Mouse (Mus musculus) stomach, embryonic 15.5 days (tissue): Measurements from ENCODE around the gene Tcaim. TPM values are rescaled to one million over a fixed set of nuclear protein-coding genes. Genes with fewer than 3 reads are reported as not detected.
"Not testable (repeated sequence)": the region's sequence is repeated elsewhere in the genome, so short reads cannot be mapped to it uniquely, and the experiment has no call there.

Experiments used
- ATAC-seq: fragments of 200-750 bp; cut with Nextera tagmentation; 2 replicates; pipeline ENCODE4 v1.8.0; 2017; ENCODE audit warnings: low read depth, moderate number of reproducible peaks, moderate TSS enrichment; ENCODE audit not compliant: insufficient read depth, low FRiP score
- H3K27ac ChIP-seq: fragments of 300-500 bp; sonication (generic); 2 replicates; pipeline ENCODE4 v1.5.1; 2015; ENCODE audit warnings: mild to moderate bottlenecking, inconsistent platforms
- H3K27me3 ChIP-seq: fragments of 300-500 bp; sonication (generic); replicated peaks from 2 replicates; pipeline ENCODE4 v1.6.1; 2015; ENCODE audit warnings: inconsistent platforms
- H3K36me3 ChIP-seq: fragments of 300-500 bp; sonication (generic); 2 replicates; pipeline ENCODE4 v1.6.1; 2015; ENCODE audit warnings: inconsistent platforms
- H3K4me1 ChIP-seq: fragments of 300-500 bp; sonication (generic); 2 replicates; pipeline ENCODE4 v1.6.1; 2015; ENCODE audit warnings: inconsistent platforms
- H3K4me2 ChIP-seq: fragments of 300-500 bp; sonication (generic); 2 replicates; pipeline ENCODE4 v1.6.1; 2015; ENCODE audit warnings: mild to moderate bottlenecking, inconsistent platforms
- H3K4me3 ChIP-seq: fragments of 300-500 bp; sonication (generic); replicated peaks from 2 replicates; pipeline ENCODE4 v1.5.1; 2015; ENCODE audit warnings: inconsistent platforms
- H3K9ac ChIP-seq: fragments of 300-500 bp; sonication (generic); 2 replicates; pipeline ENCODE4 v1.6.1; 2015; ENCODE audit warnings: inconsistent platforms
- H3K9me3 ChIP-seq: fragments of 300-500 bp; sonication (generic); 2 replicates; pipeline ENCODE4 v1.6.1; 2016; ENCODE audit warnings: inconsistent platforms
- whole genome bisulfite sequencing: fragments of 180-500 bp; shearing (Covaris S2); methylation state at CpG from one replicate; pipeline ENCODE4 v1.1.7; 2015; 5-methylcytosine and 5-hydroxymethylcytosine counted together
- polyA plus RNA-seq: library from polyadenylated mRNA; unstranded; fragments of >200 nt; fragmentation: Nextera tagmentation; extraction: Ambion mirVana; gene quantifications from 2 replicates; pipeline ENCODE4 v1.2.1, GENCODE M21; 2015

The Tcaim gene
- polyA plus RNA-seq, 1 experiment from 2014 or later, result 6.2 TPM

- Histone ChIP-seq H3K27ac (no peak overlapping the region), H3K27me3 (no peaks in the 10 kb centered on the region), H3K36me3 (peaks cover 8% of the 10 kb centered on the region), H3K9ac (no peak overlapping the region), H3K4me3 (no peak overlapping the region), H3K4me1 (no peaks in the 10 kb centered on the region), H3K4me2 (no peak overlapping the region), H3K9me3 (no peaks in the 10 kb centered on the region)
- no peak for ATAC-seq
- 79% methylated on average over 4 of the region's 4 CpGs for WGBS
These were observed 21.4 kb downstream of the Tcaim start for GRCm38 (mm10) chr9:122826743-122827142.

- Histone ChIP-seq H3K4me3 (no peak overlapping the region), H3K27ac (no peak overlapping the region), H3K36me3 (peaks cover under 1% of the 10 kb centered on the region), H3K4me1 (no peaks in the 10 kb centered on the region), H3K9me3 (no peaks in the 10 kb centered on the region), H3K4me2 (no peak overlapping the region), H3K27me3 (no peaks in the 10 kb centered on the region), H3K9ac (no peak overlapping the region)
- 66% methylated on average over 4 of the region's 4 CpGs for WGBS
- ATAC-seq, result no peak
These were observed 24.6 kb downstream of the Tcaim start for GRCm38 (mm10) chr9:122829826-122830380.

DNA sequence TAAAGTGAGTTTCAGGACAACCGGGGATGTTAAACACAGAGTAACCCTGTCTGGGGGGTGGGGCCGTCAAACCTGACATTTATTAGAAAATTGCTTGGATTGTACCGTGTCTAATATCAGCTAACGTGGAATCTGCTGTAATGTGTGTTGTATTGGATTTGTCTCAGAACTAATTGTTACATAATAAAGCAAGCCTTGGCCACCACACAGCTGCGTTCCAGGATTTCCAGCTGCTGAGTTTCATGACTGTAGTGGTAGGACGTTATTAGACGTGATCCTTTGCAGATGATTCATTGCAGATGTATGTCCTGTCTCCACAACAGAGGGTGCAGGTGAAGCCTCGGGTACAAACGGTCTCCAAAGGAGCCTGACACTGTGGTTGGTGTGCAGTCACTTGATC, 30.8 kb downstream of the Tcaim start:
- 0 out of 2 replicates have a peak, but pooled peaks cover 5% of the 10 kb centered on the region for H3K4me1 ChIP-seq
- no peaks in the 10 kb centered on the region for H3K27me3 ChIP-seq
- H3K4me2 ChIP-seq, result no peak overlapping the region
- no peaks in the 10 kb centered on the region for H3K36me3 ChIP-seq
- no peaks in the 10 kb centered on the region for H3K9me3 ChIP-seq
- H3K27ac ChIP-seq, result peak overlapping the region; percentile 51
- WGBS, result 60% methylated on average over 9 of the region's 9 CpGs
- no peak overlapping the region for H3K4me3 ChIP-seq
- H3K9ac ChIP-seq, result no peak overlapping the region
- ATAC-seq, result no peak

GRCm38 (mm10) chr9:122836790-122837189, 31.5 kb downstream of the Tcaim start:
- ATAC-seq, result peak; percentile 83
- WGBS, result 28% methylated on average over 6 of the region's 6 CpGs
- Histone ChIP-seq H3K4me3 (no peak overlapping the region), H3K36me3 (no peaks in the 10 kb centered on the region), H3K4me2 (no peak overlapping the region), H3K9ac (no peak overlapping the region), H3K9me3 (no peaks in the 10 kb centered on the region), H3K27ac (peak overlapping the region; percentile 51), H3K4me1 (0 out of 2 replicates have a peak, but pooled peaks cover 5% of the 10 kb centered on the region), H3K27me3 (no peaks in the 10 kb centered on the region)

GRCm38 (mm10) chr9:122837216-122837615, 31.9 kb downstream of the Tcaim start:
- H3K9me3 ChIP-seq, result no peaks in the 10 kb centered on the region
- H3K4me1 ChIP-seq, result 0 out of 2 replicates have a peak, but pooled peaks cover 5% of the 10 kb centered on the region
- peak overlapping the region; percentile 51 for H3K27ac ChIP-seq
- no peaks in the 10 kb centered on the region for H3K36me3 ChIP-seq
- 69% methylated on average over 4 of the region's 4 CpGs for WGBS
- H3K27me3 ChIP-seq, result no peaks in the 10 kb centered on the region
- H3K4me3 ChIP-seq, result no peak overlapping the region
- H3K9ac ChIP-seq, result no peak overlapping the region
- peak; percentile 43; the same call in 1 of the 2 replicates for ATAC-seq
- no peak overlapping the region for H3K4me2 ChIP-seq

GRCm38 (mm10) chr9:122837680-122838079, 32.3 kb downstream of the Tcaim start:
- Histone ChIP-seq H3K4me3 (no peak overlapping the region), H3K27me3 (no peaks in the 10 kb centered on the region), H3K4me1 (0 out of 2 replicates have a peak, but pooled peaks cover 5% of the 10 kb centered on the region), H3K9me3 (no peaks in the 10 kb centered on the region), H3K27ac (0 out of 2 replicates have a peak overlapping the region, but pooled peaks have one; percentile 51), H3K4me2 (no peak overlapping the region), H3K36me3 (no peaks in the 10 kb centered on the region), H3K9ac (no peak overlapping the region)
- peak; percentile 83 for ATAC-seq
- 24% methylated on average over 16 of the region's 16 CpGs for WGBS

- no peak; the same call in 1 of the 2 replicates for ATAC-seq
- WGBS, result 69% methylated on average over 3 of the region's 3 CpGs
These were observed 38.4 kb downstream of the Tcaim start, which contains the start of gene Gm35549 for GRCm38 (mm10) chr9:122843760-122844159. Gm35549 (minus strand) TSS chr9:122844035.

GRCm38 (mm10) chr9:122845621-122846020, 40.3 kb downstream of the Tcaim start:
- no peak for ATAC-seq
- Histone ChIP-seq H3K27ac (no peak overlapping the region), H3K4me3 (no peak overlapping the region), H3K4me2 (no peak overlapping the region), H3K36me3 (peaks cover 20% of the 10 kb centered on the region), H3K27me3 (no peaks in the 10 kb centered on the region), H3K9me3 (no peaks in the 10 kb centered on the region), H3K4me1 (no peaks in the 10 kb centered on the region), H3K9ac (no peak overlapping the region)
- 77% methylated on average over 3 of the region's 3 CpGs for WGBS

More at GRCm38 (mm10) chr9:122843760-122844159, 38.4 kb downstream of the Tcaim start, which contains the start of gene Gm35549:
- Histone ChIP-seq H3K9me3 (no peaks in the 10 kb centered on the region), H3K27ac (no peak within 1 kb of the TSS), H3K9ac (no peak within 1 kb of the TSS), H3K4me1 (no peaks in the 10 kb centered on the region), H3K27me3 (no peaks in the 10 kb centered on the region), H3K4me2 (no peak within 1 kb of the TSS), H3K4me3 (no peak within 1 kb of the TSS), H3K36me3 (peaks cover 5% of the 10 kb centered on the region; the same call in 1 of the 2 replicates)

DNA sequence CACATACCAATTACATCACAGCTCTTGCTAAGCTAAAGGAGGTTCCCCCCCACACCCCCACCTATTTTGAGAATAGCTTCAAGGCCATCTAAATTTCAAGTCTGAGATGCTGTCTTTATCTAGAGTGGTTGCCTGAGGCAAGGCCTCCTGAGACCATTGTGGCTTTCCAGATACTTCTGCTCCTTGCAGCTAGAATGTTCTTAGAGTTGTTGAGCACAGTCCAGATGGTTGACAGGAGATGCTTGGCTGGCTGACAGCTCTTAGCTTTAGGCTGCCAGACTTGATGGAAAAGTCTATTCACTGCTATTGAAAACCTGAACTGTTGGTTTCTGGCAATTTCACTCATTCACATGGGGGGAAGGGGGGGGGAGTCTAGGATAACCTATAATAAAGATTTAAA, 40.8 kb downstream of the Tcaim start:
- no peak overlapping the region for H3K4me3 ChIP-seq
- H3K27ac ChIP-seq, result no peak overlapping the region
- no peaks in the 10 kb centered on the region for H3K9me3 ChIP-seq
- H3K9ac ChIP-seq, result no peak overlapping the region
- no peak for ATAC-seq
- no peaks in the 10 kb centered on the region for H3K27me3 ChIP-seq
- H3K4me2 ChIP-seq, result no peak overlapping the region
- H3K4me1 ChIP-seq, result no peaks in the 10 kb centered on the region
- H3K36me3 ChIP-seq, result peaks cover 25% of the 10 kb centered on the region

- not testable (repeated sequence) for H3K27me3 ChIP-seq, ATAC-seq, H3K4me2 ChIP-seq, H3K4me1 ChIP-seq, H3K9ac ChIP-seq, H3K4me3 ChIP-seq, H3K9me3 ChIP-seq, H3K27ac ChIP-seq
- 78% methylated on average over 7 of the region's 8 CpGs for WGBS
- H3K36me3 ChIP-seq, result peaks cover 42% of the 10 kb centered on the region
These were observed 42.5 kb downstream of the Tcaim start for GRCm38 (mm10) chr9:122847811-122848311.

- Histone ChIP-seq H3K4me1 (no peaks in the 10 kb centered on the region), H3K9ac (no peak overlapping the region), H3K4me2 (no peak overlapping the region), H3K4me3 (no peak overlapping the region), H3K27me3 (no peaks in the 10 kb centered on the region), H3K36me3 (peaks cover 90% of the 10 kb centered on the region), H3K9me3 (peaks cover 4% of the 10 kb centered on the region; the same call in 1 of the 2 replicates), H3K27ac (no peak overlapping the region)
- WGBS, result 92% methylated on average over 7 of the region's 7 CpGs
- ATAC-seq, result no peak
These were observed 49.2 kb downstream of the Tcaim start for GRCm38 (mm10) chr9:122854526-122854925.

- not testable (repeated sequence) for H3K4me3 ChIP-seq, H3K27me3 ChIP-seq, H3K4me1 ChIP-seq, H3K4me2 ChIP-seq, H3K9ac ChIP-seq, ATAC-seq, H3K9me3 ChIP-seq, H3K27ac ChIP-seq
- H3K36me3 ChIP-seq, result peaks cover 91% of the 10 kb centered on the region
- WGBS, result 70% methylated on average over 2 of the region's 7 CpGs
These were observed 49.8 kb downstream of the Tcaim start for GRCm38 (mm10) chr9:122855141-122855540.
